Mouse (Mus musculus) liver, embryonic 13.5 days (tissue): ENCODE measurements around the gene Dgat2l6. TPM values are rescaled to one million over a fixed set of nuclear protein-coding genes. Genes with fewer than 3 reads are reported as not detected.

ENCODE experiments used
- ATAC-seq: fragments of 200-750 bp; cut with Nextera tagmentation; 2 replicates; pipeline ENCODE4 v1.8.0; 2017; ENCODE audit warnings: low read depth, mild to moderate bottlenecking, moderate number of reproducible peaks, moderate library complexity
- DNase-seq: peaks from one replicate; pipeline ENCODE4 v3.0.0; 2022
- H3K27ac ChIP-seq: fragments of 300-500 bp; sonication (generic); 2 replicates; pipeline ENCODE4 v1.5.1; 2015; ENCODE audit warnings: moderate library complexity, mild to moderate bottlenecking, inconsistent platforms
- H3K27me3 ChIP-seq: fragments of 300-500 bp; sonication (generic); 2 replicates; pipeline ENCODE4 v1.6.1; 2015; ENCODE audit warnings: mild to moderate bottlenecking, inconsistent platforms
- H3K36me3 ChIP-seq: fragments of 300-500 bp; sonication (generic); 2 replicates; pipeline ENCODE4 v1.6.1; 2015; ENCODE audit warnings: mild to moderate bottlenecking, inconsistent platforms
- H3K4me1 ChIP-seq: fragments of 300-500 bp; sonication (generic); replicated peaks from 2 replicates; pipeline ENCODE4 v1.6.1; 2015; ENCODE audit warnings: inconsistent platforms
- H3K4me2 ChIP-seq: fragments of 300-500 bp; sonication (generic); 2 replicates; pipeline ENCODE4 v1.6.1; 2015; ENCODE audit warnings: inconsistent platforms, mild to moderate bottlenecking, moderate library complexity
- H3K4me3 ChIP-seq: fragments of 300-500 bp; sonication (generic); replicated peaks from 2 replicates; pipeline ENCODE4 v1.5.1; 2015; ENCODE audit warnings: mild to moderate bottlenecking, inconsistent platforms
- H3K9ac ChIP-seq: fragments of 300-500 bp; sonication (generic); 2 replicates; pipeline ENCODE4 v1.6.1; 2015; ENCODE audit warnings: mild to moderate bottlenecking, inconsistent platforms
- H3K9me3 ChIP-seq: fragments of 300-500 bp; sonication (generic); replicated peaks from 2 replicates; pipeline ENCODE4 v1.6.1; 2016; ENCODE audit warnings: inconsistent platforms
- WGBS: fragments of 180-500 bp; shearing (Covaris S2); methylation state at CpG from one replicate; pipeline ENCODE4 v1.1.7; 2015; ENCODE audit not compliant: insufficient replicate concordance; 5-methylcytosine and 5-hydroxymethylcytosine counted together
- polyA plus RNA-seq: library from polyadenylated mRNA; unstranded; fragments of >200 nt; fragmentation: Nextera tagmentation; extraction: Ambion mirVana; gene quantifications from 2 replicates; pipeline ENCODE4 v1.2.1, GENCODE M21; 2015

The Dgat2l6 gene
- polyA plus RNA-seq: not detected in 2 replicates

GRCm38 (mm10) chrX:100524471-100524870, at the start of gene Dgat2l6:
Gene Dgat2l6 (plus strand): TSS chrX:100524838.
- no peak within 1 kb of the TSS for H3K4me2 ChIP-seq
- no peak for DNase-seq
- 70% methylated on average over 4 of the region's 4 CpGs for WGBS
- no peaks in the 10 kb centered on the region for H3K4me1 ChIP-seq
- no peaks in the 10 kb centered on the region for H3K9me3 ChIP-seq
- no peak within 1 kb of the TSS for H3K4me3 ChIP-seq
- no peaks in the 10 kb centered on the region for H3K27me3 ChIP-seq
- no peak for ATAC-seq
- no peaks in the 10 kb centered on the region for H3K36me3 ChIP-seq
- H3K27ac ChIP-seq: no peak within 1 kb of the TSS
- no peak within 1 kb of the TSS for H3K9ac ChIP-seq

- Histone ChIP-seq H3K4me3 (no peak overlapping the region), H3K4me2 (no peak overlapping the region), H3K27me3 (no peaks in the 10 kb centered on the region; the same call in 1 of the 2 replicates), H3K9ac (no peak overlapping the region), H3K27ac (0 out of 2 replicates have a peak overlapping the region, but pooled peaks have one; percentile 36), H3K4me1 (peaks cover 11% of the 10 kb centered on the region), H3K9me3 (no peaks in the 10 kb centered on the region), H3K36me3 (no peaks in the 10 kb centered on the region)
- DNase-seq (no peak), ATAC-seq (peak; percentile 81)
- WGBS: 39% methylated on average over 4 of the region's 4 CpGs
Observed at GRCm38 (mm10) chrX:100475569-100476223, 48.9 kb upstream of the Dgat2l6 start.

- peak; percentile 84 for ATAC-seq
- WGBS: 24% methylated on average over 3 of the region's 3 CpGs
- no peaks in the 10 kb centered on the region for H3K36me3 ChIP-seq
Observed at GRCm38 (mm10) chrX:100480317-100480716, 44.3 kb upstream of the Dgat2l6 start.

GRCm38 (mm10) chrX:100493500-100494067, 31.1 kb upstream of the Dgat2l6 start:
- H3K9ac ChIP-seq: peak overlapping the region; percentile 72
- no peaks in the 10 kb centered on the region for H3K36me3 ChIP-seq
- 0 out of 2 replicates have a peak, but pooled peaks cover 10% of the 10 kb centered on the region for H3K4me1 ChIP-seq
- WGBS: 15% methylated on average over 22 of the region's 22 CpGs
- H3K4me2 ChIP-seq: peak overlapping the region; percentile 66
- H3K9me3 ChIP-seq: no peaks in the 10 kb centered on the region
- ATAC-seq (peak; percentile 61), DNase-seq (no peak)
- no peaks in the 10 kb centered on the region; the same call in 1 of the 2 replicates for H3K27me3 ChIP-seq
- H3K27ac ChIP-seq: no peak overlapping the region
- peak overlapping the region; percentile 68 for H3K4me3 ChIP-seq

More at GRCm38 (mm10) chrX:100480317-100480716, 44.3 kb upstream of the Dgat2l6 start:
- peak; percentile 36 for DNase-seq
- H3K27me3 ChIP-seq: no peaks in the 10 kb centered on the region
- H3K4me3 ChIP-seq: no peak overlapping the region
- H3K9me3 ChIP-seq: no peaks in the 10 kb centered on the region
- H3K27ac ChIP-seq: no peak overlapping the region
- H3K9ac ChIP-seq: no peak overlapping the region
- H3K4me2 ChIP-seq: no peak overlapping the region
- peaks cover 6% of the 10 kb centered on the region for H3K4me1 ChIP-seq

- Histone ChIP-seq H3K4me1 (0 out of 2 replicates have a peak, but pooled peaks cover 10% of the 10 kb centered on the region), H3K9me3 (no peaks in the 10 kb centered on the region), H3K4me3 (peak within 1 kb of the TSS; percentile 68), H3K27me3 (no peaks in the 10 kb centered on the region; the same call in 1 of the 2 replicates), H3K36me3 (no peaks in the 10 kb centered on the region), H3K4me2 (peak within 1 kb of the TSS; percentile 66), H3K27ac (no peak within 1 kb of the TSS), H3K9ac (peak within 1 kb of the TSS; percentile 72)
- peak; percentile 57 for DNase-seq
- peak; percentile 91 for ATAC-seq
- 12% methylated on average over 32 of the region's 32 CpGs for WGBS
Observed at GRCm38 (mm10) chrX:100494068-100494978, 30.3 kb upstream of the Dgat2l6 start, which contains the start of gene Igbp1. Gene Igbp1 (plus strand): TSS chrX:100494291.

- 60% methylated on average over 5 of the region's 5 CpGs for WGBS
- no peak for ATAC-seq
- H3K27me3 ChIP-seq: peaks cover 3% of the 10 kb centered on the region; the same call in 1 of the 2 replicates
- H3K36me3 ChIP-seq: peaks cover 7% of the 10 kb centered on the region; the same call in 1 of the 2 replicates
- no peak overlapping the region for H3K4me3 ChIP-seq
- DNase-seq: no peak
- H3K9ac ChIP-seq: no peak overlapping the region
- H3K4me2 ChIP-seq: no peak overlapping the region
- H3K9me3 ChIP-seq: no peaks in the 10 kb centered on the region
- no peaks in the 10 kb centered on the region for H3K4me1 ChIP-seq
- H3K27ac ChIP-seq: no peak overlapping the region
Observed at GRCm38 (mm10) chrX:100504175-100504851, 20.3 kb upstream of the Dgat2l6 start.

GRCm38 (mm10) chrX:100508164-100508563, 16.5 kb upstream of the Dgat2l6 start:
- Histone ChIP-seq H3K27me3 (peaks cover 3% of the 10 kb centered on the region; the same call in 1 of the 2 replicates), H3K36me3 (peaks cover 7% of the 10 kb centered on the region; the same call in 1 of the 2 replicates), H3K9me3 (no peaks in the 10 kb centered on the region), H3K4me1 (no peaks in the 10 kb centered on the region), H3K27ac (no peak overlapping the region), H3K9ac (no peak overlapping the region), H3K4me2 (no peak overlapping the region), H3K4me3 (no peak overlapping the region)
- DNase-seq: no peak
- WGBS: 69% methylated on average over 4 of the region's 4 CpGs
- no peak for ATAC-seq

GRCm38 (mm10) chrX:100509921-100510320, 14.7 kb upstream of the Dgat2l6 start:
- Histone ChIP-seq H3K4me3 (no peak overlapping the region), H3K4me1 (no peaks in the 10 kb centered on the region), H3K27me3 (no peaks in the 10 kb centered on the region), H3K4me2 (no peak overlapping the region), H3K27ac (no peak overlapping the region), H3K9me3 (no peaks in the 10 kb centered on the region), H3K36me3 (peaks cover 7% of the 10 kb centered on the region; the same call in 1 of the 2 replicates), H3K9ac (no peak overlapping the region)
- DNase-seq: no peak
- no peak for ATAC-seq
- 86% methylated on average over 3 of the region's 3 CpGs for WGBS

GRCm38 (mm10) chrX:100516683-100517082, 8.0 kb upstream of the Dgat2l6 start:
- Histone ChIP-seq H3K27me3 (no peaks in the 10 kb centered on the region), H3K4me1 (no peaks in the 10 kb centered on the region), H3K9me3 (no peaks in the 10 kb centered on the region), H3K4me2 (no peak overlapping the region), H3K27ac (no peak overlapping the region), H3K9ac (no peak overlapping the region), H3K36me3 (no peaks in the 10 kb centered on the region), H3K4me3 (no peak overlapping the region)
- DNase-seq (no peak), ATAC-seq (no peak)
- WGBS: 66% methylated on average over 3 of the region's 3 CpGs

- Histone ChIP-seq H3K9ac (no peak overlapping the region), H3K4me2 (no peak overlapping the region), H3K4me3 (no peak overlapping the region), H3K27ac (no peak overlapping the region), H3K9me3 (no peaks in the 10 kb centered on the region), H3K4me1 (no peaks in the 10 kb centered on the region), H3K36me3 (no peaks in the 10 kb centered on the region), H3K27me3 (no peaks in the 10 kb centered on the region)
- DNase-seq: no peak
- 76% methylated on average over 6 of the region's 6 CpGs for WGBS
- ATAC-seq: no peak
Observed at GRCm38 (mm10) chrX:100517626-100518025, 7.0 kb upstream of the Dgat2l6 start.
